Mouse (Mus musculus): ENCODE data around the gene Pde6h.

GRCm38 (mm10) chr6:136979274-136980082 is 55.8 kb downstream of the Pde6h start:
- TF ChIP-seq EP300 (IDR thresholded peaks at IDR 0.05) (no peak), CTCF (IDR thresholded peaks at IDR 0.05) (no peak)
